Mouse (Mus musculus) ES-E14 (cell line): ENCODE measurements around the gene Pde6b. TPM values are rescaled to one million over a fixed set of nuclear protein-coding genes. Genes with fewer than 3 reads are reported as not detected.

Source experiments
- DNase-seq: peaks from one replicate; pipeline ENCODE4 v3.0.0-alpha.2; 2013; ENCODE audit warnings: low read depth, low spot score
- H3K27ac ChIP-seq: 2 replicates; pipeline ENCODE4 v1.5.1; 2012; ENCODE audit warnings: low read depth, mild to moderate bottlenecking, low read length, moderate library complexity, mixed read lengths; ENCODE audit not compliant: poor library complexity, insufficient read depth, severe bottlenecking
- H3K36me3 ChIP-seq: 2 replicates; pipeline ENCODE4 v1.6.1; 2012; ENCODE audit warnings: mild to moderate bottlenecking, low read length, moderate library complexity, mixed read lengths; ENCODE audit not compliant: control insufficient read depth, poor library complexity, insufficient read depth, severe bottlenecking
- H3K4me1 ChIP-seq, 2 experiments: fragments of 150-350 bp in 1 of 2; sonication (generic) in 1 of 2; 2 replicates each; pipeline ENCODE4 v1.6.1; 2012; ENCODE audit warnings: low read length in 2 of 2, mild to moderate bottlenecking in 1 of 2, mixed read lengths in 1 of 2; ENCODE audit not compliant: control insufficient read depth in 2 of 2, insufficient read depth in 2 of 2, poor library complexity in 1 of 2
- H3K4me3 ChIP-seq, 2 experiments: fragments of 150-350 bp in 1 of 2; sonication (generic) in 1 of 2; 2 replicates each; pipeline ENCODE4 v1.5.1; 2012; ENCODE audit warnings: low read length in 2 of 2, low read depth in 1 of 2, mild to moderate bottlenecking in 1 of 2, mixed read lengths in 1 of 2; ENCODE audit not compliant: insufficient read depth in 1 of 2, poor library complexity in 1 of 2, severe bottlenecking in 1 of 2
- H3K9ac ChIP-seq: 2 replicates; pipeline ENCODE4 v1.6.1; 2012; ENCODE audit warnings: low read depth, mild to moderate bottlenecking, low read length, mixed read lengths; ENCODE audit not compliant: poor library complexity, insufficient read depth, severe bottlenecking
- H3K9me3 ChIP-seq: fragments of 150-350 bp; sonication (generic); 2 replicates; pipeline ENCODE4 v1.6.1; 2012; ENCODE audit warnings: low read depth, mild to moderate bottlenecking, low read length; ENCODE audit not compliant: control insufficient read depth, insufficient read depth
- CHD2 ChIP-seq: IDR thresholded peaks from 2 replicates; pipeline ENCODE4 v1.6.1; 2014; ENCODE audit warnings: mild to moderate bottlenecking, low read depth, low read length, inconsistent platforms
- HCFC1 ChIP-seq: IDR thresholded peaks from 2 replicates; pipeline ENCODE4 v1.6.1; 2012; ENCODE audit warnings: low read length, inconsistent platforms, borderline replicate concordance; ENCODE audit not compliant: insufficient read depth
- MAFK ChIP-seq: IDR thresholded peaks from 2 replicates; pipeline ENCODE4 v1.6.1; 2014; ENCODE audit warnings: mild to moderate bottlenecking, low read depth, low read length, inconsistent platforms; ENCODE audit not compliant: insufficient read depth
- ZC3H11A ChIP-seq: IDR thresholded peaks from 2 replicates; pipeline ENCODE4 v1.6.1; 2012; ENCODE audit warnings: low read depth, mild to moderate bottlenecking, inconsistent platforms, low read length, borderline replicate concordance
- ZNF384 ChIP-seq: IDR thresholded peaks from 2 replicates; pipeline ENCODE4 v1.6.1; 2012; ENCODE audit warnings: low read depth, low read length, inconsistent platforms
- in situ Hi-C, 2 experiments: fragments of 600-800 bp; cut with MboI; formaldehyde crosslinking; loops; one replicate each; pipeline ENCODE4 v1.15.1; 2025; ENCODE audit warnings: low sequenced_read_pairs in 2 of 2, inconsistent platforms in 1 of 2; ENCODE audit not compliant: unreplicated experiment in 2 of 2
- total RNA-seq: library from RNA; depleted of rRNA; stranded (reverse); fragments of 300-350 nt; gene quantifications from 2 replicates; pipeline ENCODE4 v1.2.3, GENCODE M21; 2012

Pde6b gene
- total RNA-seq, 1 experiment: 0.04 TPM

DNA sequence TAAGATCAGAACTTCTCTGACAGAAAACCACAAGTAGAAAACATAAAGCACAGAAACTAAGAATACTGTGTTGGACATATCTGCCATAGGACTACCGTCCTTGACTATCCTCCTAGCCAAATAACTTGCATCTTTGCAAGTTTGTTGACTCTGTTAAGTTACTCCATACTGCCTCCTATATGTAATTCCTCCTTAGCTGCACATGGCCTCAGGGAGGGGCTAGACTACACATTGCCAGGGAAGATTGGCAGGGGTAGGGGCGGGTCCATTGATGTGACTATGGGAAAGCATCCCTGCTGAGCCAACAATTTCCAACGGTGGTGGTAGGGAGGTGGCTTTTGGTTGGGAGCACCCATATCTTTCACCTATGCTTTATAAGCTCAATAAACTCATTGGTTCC, 25.9 kb upstream of the Pde6b start:
- Histone ChIP-seq H3K4me1 (no peaks in the 10 kb centered on the region; a peak in 1 of 4 replicates), H3K36me3 (no peaks in the 10 kb centered on the region), H3K4me3 (no peak overlapping the region), H3K9me3 (no peaks in the 10 kb centered on the region), H3K9ac (no peak overlapping the region), H3K27ac (no peak overlapping the region)
- peak; percentile 28 for DNase-seq
- TF ChIP-seq ZC3H11A: no peak
- TF ChIP-seq ZNF384: no peak
- TF ChIP-seq HCFC1: no peak
- TF ChIP-seq MAFK: no peak
- no peak for TF ChIP-seq CHD2
- in situ Hi-C loops: no loop called here

GRCm38 (mm10) chr5:108366328-108366983, 21.7 kb upstream of the Pde6b start:
- Histone ChIP-seq H3K9ac (no peak overlapping the region), H3K4me1 (peaks cover 0 to 2% of the 10 kb centered on the region in 2 experiments; a peak in 1 of 4 replicates), H3K4me3 (peak overlapping the region; percentile 66 to 67), H3K36me3 (no peaks in the 10 kb centered on the region), H3K9me3 (no peaks in the 10 kb centered on the region), H3K27ac (no peak overlapping the region)
- TF ChIP-seq HCFC1 (no peak), MAFK (no peak), ZNF384 (no peak), ZC3H11A (no peak), CHD2 (no peak)
- DNase-seq: no peak
- in situ Hi-C loops: no loop called here

DNA sequence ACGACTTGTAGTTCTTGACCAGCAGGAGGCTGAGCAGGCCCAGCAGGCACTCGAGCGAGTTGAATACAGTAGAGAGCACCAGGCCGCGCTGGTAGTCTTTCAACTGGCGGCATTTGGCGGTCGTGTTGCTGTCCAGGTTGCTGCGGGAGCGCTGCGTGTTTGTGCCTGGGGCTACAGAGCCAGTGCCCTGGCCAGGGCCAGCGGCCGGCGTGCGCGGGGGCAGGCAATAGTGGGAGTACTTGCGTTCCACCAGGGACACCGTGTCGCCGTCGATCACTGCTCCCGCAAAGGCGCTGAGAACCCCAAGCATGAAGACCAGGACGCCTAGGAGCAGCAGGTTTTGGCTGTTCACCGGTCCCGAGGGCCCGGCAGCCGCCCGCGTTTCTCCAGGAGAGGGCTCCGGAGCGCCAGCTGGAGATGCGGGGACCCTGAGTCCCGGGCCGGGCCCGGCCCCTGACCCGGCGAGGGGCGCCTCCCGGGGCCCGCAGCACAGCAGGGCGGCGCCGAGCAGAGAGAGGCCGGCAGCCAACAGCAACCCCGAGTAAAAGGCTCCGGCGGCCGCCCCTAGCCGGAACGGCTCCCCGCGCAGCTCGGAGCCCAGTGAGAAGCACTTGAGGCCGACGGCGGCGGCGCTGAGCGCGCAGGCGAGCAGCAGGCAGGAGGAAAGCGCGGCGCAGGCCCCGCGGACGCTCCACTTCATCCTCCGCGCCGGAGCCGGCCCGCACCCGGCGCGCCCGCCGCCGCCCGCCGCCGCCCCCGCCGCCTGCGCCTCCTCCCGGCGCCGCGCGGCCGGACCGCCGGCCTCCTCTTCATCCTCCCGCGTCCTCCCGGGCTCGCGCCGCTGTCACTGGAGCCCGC, 21.0 kb upstream of the Pde6b start:
- in situ Hi-C loops: no loop called here
- H3K4me1 ChIP-seq: peaks cover 0 to 2% of the 10 kb centered on the region in 2 experiments; a peak in 1 of 4 replicates
- H3K9me3 ChIP-seq: no peaks in the 10 kb centered on the region
- no peak for TF ChIP-seq HCFC1
- no peak for TF ChIP-seq ZNF384
- TF ChIP-seq MAFK: no peak
- TF ChIP-seq ZC3H11A: no peak
- no peak for TF ChIP-seq CHD2
- H3K4me3 ChIP-seq: peak overlapping the region; percentile 66 to 67
- peak overlapping the region; percentile 59 for H3K9ac ChIP-seq
- DNase-seq: peak; percentile 25
- no peaks in the 10 kb centered on the region for H3K36me3 ChIP-seq
- H3K27ac ChIP-seq: no peak overlapping the region

DNA sequence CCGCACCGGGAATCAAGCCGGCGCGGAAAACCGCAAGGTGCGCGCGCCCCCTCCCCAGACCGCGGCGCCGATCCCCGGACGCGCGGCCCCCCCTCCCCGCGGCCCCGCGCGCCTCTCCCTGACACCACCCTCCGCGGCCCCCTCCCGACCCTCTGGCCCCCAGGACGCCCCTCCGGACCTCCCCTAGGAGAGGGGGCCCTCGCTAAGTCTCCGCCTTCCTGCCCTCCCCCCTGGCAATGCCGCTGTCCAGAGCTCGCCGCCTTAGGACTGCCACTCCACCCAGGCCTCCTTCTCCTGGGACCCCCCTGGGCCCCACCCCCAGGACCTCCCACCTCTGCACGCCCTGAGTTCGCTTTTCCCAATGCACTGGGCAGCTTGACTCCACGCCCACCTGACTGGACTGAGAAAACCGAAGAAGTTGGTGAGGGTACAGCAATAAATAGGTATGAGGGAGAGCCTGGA, 20.3 kb upstream of the Pde6b start, which contains the start of gene Gm42517:
Gm42517 (minus strand) TSS at position 52 of the 462 bp plus-strand sequence.
- in situ Hi-C loops: no loop called here
- no peaks in the 10 kb centered on the region for H3K36me3 ChIP-seq
- peak within 1 kb of the TSS; percentile 59 for H3K9ac ChIP-seq
- H3K4me1 ChIP-seq: peaks cover 0 to 2% of the 10 kb centered on the region in 2 experiments; a peak in 1 of 4 replicates
- peak within 1 kb of the TSS; percentile 66 to 67 for H3K4me3 ChIP-seq
- no peaks in the 10 kb centered on the region for H3K9me3 ChIP-seq
- no peak within 1 kb of the TSS for H3K27ac ChIP-seq
- no peak for DNase-seq
- no peak for TF ChIP-seq CHD2
- TF ChIP-seq ZC3H11A: no peak
- TF ChIP-seq MAFK: no peak
- TF ChIP-seq ZNF384: no peak
- TF ChIP-seq HCFC1: no peak
